Mouse (Mus musculus) embryo, embryonic 11.5 days (tissue): Measurements from ENCODE around the gene Prim1.
A peak's percentile ranks its signal among the peaks of the same experiment; 100 is the strongest.

ENCODE experiments used
- DNase-seq: peaks from one replicate; pipeline ENCODE4 v3.0.0-alpha.2; 2012; ENCODE audit warnings: low read depth, low spot score

The Prim1 gene

DNA sequence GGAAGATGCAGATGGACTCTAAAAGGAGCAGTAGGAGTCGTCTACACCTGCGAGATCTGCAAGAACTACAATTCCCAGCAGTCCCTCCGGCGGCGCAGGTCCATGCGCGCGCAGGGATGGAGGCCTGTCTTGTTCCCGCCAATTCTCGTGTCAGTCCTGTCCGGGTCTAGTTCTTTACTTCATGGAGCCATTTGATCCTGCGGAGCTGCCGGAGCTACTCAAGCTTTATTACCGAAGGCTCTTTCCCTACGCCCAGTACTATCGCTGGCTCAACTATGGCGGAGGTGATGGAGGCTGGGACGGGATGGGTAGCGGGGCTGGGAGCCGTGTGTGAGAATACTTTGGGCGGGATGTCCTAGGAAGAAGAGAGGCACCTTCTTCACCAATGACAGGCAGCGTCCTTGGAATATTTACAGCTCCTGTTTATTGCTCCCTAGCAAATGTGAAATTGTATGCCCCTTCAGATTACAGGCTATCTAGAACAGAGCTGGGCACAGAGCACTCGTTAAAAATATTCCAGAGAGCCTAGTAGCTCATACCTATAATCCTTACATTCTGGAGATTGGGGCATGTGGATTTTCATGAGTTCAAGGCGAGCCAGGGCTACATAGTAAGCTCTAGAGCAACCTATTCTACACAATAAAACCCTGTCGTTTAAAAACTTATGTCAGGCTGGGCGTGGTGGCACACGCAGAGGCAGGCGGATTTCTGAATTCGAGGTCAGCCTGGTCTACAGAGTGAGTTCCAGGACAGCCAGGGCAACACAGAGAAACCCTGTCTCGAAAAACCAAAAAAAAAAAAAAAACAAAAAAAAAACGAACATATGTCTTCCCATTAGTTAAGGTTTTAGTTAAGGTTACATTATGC lies at the start of gene Prim1:
Prim1 (plus strand) TSS at position 101 of the 867 bp plus-strand sequence.
- peak; percentile 78 for DNase-seq

DNA sequence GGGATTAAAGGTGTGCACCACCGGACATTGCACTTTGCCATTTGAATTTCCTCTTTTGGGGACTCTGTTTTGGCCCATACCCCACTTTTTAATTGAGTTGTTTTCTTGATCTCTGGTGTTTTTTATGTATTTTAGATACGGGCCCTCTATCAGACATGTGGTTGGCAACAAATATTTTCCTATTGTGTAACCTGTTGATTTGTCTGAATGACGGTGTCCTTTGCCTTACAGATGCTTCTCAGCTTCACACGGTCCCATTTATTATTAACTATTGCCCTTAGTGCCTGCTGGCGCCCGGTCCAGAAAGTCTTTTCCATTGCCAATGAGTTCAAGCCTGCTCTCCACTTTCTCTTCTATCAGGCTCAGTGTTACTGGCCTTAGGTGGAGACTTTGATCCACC lies 48.5 kb upstream of the Prim1 start:
- no peak for DNase-seq

DNA sequence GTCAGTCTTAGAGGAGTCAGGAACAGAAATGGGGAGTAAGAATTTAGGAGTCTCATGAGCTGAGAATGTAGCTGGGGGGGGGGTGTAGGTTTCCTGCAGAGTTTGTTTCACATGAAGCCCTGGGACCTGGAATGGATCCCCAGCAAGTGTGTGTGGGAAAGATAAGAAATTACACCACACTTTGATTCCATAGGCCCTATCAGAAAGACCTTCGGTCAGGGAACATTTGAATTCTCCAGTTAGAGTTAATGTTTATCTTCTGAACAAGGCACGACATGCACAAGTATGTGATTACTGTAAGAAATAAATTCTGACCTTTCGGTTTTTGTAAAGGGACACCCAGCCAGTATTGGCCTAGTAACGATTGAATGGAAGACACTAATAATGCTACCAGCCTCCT lies 45.1 kb upstream of the Prim1 start:
- DNase-seq = no peak

DNA sequence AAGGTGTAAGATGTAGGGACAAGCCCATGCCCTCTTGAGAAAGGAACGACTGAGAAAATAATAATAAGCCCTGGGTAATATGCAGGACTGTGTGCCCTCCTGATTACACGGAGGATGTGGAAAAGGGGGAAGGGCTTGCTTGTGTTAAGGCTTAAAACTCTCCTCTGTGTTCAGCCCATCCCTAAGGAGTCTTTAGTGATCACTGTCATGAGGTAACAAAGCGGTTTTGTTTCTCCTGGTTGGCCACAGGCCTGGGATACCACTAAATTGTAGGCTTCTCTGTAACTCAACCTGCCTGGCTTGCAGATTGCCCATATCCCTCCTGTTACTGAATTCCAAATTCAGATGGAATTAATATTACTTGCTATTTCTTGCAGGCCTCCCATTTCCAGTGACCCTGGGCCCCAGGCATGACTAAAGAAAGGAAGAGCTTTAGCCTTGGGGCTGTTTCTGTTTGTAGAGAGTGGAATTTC lies 44.6 kb upstream of the Prim1 start:
- DNase-seq = no peak

DNA sequence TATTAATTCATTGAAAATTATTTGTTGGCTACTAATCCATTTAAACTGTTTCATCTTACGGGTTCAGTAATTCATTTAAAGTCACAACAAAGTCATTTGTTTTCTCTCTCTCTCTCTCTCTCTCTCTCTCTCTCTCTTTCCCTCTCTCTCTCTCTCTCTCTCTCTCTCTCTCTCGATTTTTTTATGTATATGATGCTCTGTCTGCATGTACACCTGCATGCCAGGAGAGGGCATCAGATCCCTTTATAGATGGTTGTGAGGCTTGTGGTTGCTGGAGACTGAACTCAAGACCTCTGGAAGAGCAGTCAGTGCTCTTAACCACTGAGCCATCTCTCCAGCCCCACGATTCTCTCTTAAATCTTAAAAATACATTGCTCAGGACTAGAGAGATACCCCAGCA lies 43.8 kb upstream of the Prim1 start:
- no peak for DNase-seq

DNA sequence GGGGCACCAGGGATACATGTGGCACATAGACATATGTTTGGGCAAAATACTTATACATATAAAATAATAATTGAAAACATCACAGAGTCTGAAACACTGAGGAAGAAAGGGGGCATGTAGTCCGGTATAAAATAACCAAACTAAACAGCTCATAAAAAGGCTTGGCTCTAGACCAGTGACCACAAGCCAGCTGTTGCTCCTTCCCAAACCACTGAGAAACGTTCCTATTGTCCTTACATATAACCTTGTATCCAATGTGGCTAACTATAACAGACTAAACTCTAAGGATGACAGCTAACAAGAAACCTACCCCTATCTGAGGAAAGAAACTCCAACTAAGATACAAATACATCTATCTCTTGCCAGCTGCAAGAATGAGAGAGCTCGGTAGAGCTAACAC lies 40.9 kb upstream of the Prim1 start:
- DNase-seq = no peak

DNA sequence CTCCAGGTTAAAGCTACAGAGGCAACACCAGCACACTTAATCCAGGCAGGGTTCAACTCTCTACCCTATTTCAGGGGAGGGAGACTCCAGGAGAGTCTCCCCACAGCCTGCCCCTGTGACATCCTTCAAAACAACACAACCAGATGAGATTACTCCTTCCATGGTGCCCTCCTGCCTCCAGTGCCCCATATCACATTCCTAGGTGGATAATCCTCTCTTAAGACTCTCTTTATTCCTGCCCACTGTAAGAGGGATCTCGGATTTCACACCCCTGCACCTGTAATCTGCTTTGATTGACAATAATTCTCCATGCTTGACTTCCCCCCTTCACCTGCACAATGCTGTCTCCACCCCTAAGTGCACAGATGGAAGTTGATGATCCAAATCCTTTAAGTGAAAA lies 39.5 kb upstream of the Prim1 start:
- no peak for DNase-seq

DNA sequence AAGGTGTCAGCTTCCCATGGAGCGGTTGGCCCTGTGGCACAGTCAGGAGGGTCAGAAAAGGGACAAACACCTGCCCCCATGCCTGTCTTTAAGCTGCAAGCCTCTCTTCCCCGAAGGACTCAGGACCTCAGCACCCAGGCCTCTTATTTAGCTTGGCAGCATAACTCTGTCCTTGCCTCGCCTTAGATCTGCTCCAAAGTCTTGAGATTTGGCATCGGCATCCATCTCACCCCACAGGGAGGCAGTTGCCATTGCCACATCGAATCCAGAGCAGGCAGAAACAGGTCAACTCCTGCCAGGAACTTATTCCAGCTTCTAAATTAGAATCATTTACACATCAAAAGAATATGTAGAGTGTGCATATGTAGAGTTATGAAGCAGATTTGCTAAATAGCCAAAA lies 30.3 kb upstream of the Prim1 start:
- no peak for DNase-seq

DNA sequence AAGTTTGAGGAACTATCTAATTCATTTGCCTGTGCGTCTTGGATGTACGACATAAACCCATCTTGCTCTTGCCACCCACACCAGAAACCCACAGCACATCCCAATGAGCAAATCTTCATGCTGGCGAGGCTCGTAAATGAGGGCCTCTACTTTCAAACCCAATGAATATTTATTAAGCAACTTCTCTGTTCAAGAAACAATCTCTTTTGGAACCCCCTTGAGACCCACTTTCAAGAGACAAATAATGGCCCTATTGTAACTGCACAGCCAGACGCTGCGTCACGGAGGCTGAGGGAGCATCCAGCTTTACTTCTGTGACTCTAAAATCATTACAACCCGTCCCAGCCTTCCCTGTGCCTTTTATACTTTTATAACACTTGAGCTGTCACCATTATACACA lies 29.4 kb upstream of the Prim1 start:
- DNase-seq = no peak

DNA sequence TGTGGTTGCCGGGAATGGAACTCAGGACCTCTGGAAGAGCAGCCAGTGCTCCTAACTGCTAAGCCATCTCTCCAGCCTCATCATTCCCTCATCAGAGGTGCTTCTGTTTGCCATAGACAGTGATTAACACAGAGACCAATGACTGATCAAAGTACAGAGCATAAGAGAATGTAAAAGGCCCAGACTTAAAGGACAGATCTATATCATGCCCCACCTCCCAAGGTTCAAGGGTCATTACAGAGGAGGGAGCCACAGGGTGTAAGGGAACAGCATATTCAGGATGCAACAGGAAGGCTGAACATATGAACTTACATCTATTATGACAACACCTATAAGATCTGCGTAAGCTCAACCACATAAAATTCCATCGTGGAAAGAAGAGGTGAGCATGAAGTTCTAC lies 18.3 kb upstream of the Prim1 start:
- no peak for DNase-seq

DNA sequence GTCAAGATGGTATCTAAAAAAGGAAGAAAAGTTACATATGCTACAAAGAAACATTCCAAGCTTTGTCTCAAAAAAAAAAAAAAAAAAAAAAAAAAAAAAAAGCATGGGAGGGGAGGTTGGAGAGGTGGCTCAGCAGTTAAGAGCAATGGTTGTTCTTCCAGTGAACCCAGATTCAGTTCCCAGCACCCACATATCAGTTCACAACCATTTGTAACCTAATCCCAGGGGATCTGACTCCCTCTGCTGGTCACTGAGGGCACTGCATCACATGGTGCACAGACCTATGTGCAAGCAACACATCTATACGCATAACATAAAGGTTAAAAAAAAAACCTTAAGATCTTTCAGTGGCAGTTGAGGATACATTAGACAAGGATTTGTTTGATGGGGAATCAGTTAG lies 16.7 kb upstream of the Prim1 start:
- no peak for DNase-seq

DNA sequence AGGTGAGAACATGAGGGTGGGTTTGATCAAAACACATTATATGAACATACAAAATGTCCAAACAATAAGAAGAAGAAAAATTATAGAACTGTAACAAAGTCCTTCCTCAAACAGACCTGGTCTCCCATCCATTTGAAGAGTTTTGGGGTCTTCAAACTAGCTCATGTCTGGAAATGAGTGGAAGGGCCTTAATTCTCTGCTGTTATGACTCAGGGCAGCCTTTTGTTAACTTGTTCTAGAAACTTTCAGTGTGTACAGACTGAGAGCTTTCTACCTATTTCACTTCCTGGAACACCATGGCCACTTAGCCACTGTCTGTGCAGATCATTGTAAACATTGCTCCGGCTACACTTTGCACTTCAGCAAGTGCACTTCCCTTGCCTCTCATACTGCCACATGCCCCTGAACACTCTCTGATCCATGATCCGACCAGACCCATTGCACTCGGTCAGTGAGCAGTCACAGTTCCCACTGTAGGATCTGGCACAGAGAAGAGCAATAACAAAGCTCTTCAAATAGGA lies 11.6 kb upstream of the Prim1 start:
- no peak for DNase-seq

DNA sequence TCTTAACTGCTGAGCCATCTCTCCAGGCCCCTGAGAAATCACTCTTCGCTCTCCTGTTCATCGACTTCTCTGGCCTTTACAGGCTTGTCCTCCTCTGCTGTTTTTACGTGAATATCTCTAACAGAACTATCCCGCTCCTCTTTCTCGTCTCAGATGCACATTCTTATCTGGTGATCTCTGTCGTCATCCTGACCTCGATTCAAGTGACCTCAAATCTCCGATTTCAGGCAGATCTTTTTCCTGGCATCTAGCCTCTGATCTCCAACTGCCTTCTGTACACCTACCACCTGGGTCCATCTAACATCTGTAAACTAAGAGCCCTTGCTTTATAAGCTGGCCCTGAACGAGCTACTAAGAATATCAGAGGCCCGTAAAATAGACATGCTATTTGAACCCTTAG lies 10.1 kb upstream of the Prim1 start:
- no peak for DNase-seq

DNA sequence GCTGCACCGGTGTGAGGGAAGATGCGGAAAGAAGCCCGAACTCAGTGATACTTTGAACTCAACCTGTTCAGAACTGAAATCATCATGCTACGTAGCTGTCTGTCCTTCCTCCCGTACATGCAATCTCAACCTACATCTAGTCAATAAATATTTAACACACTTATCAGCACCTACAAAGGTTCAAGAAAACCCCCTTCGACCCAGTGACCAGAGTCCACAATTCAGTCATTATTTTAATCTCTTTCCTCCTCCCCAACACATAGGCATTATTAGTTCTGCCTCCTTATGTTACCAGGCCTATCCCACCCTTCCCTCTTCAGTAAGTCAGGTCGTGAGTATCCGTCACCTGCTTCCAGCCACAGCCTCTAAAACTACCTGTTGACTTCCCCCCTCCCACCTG lies 9.5 kb upstream of the Prim1 start:
- no peak for DNase-seq

DNA sequence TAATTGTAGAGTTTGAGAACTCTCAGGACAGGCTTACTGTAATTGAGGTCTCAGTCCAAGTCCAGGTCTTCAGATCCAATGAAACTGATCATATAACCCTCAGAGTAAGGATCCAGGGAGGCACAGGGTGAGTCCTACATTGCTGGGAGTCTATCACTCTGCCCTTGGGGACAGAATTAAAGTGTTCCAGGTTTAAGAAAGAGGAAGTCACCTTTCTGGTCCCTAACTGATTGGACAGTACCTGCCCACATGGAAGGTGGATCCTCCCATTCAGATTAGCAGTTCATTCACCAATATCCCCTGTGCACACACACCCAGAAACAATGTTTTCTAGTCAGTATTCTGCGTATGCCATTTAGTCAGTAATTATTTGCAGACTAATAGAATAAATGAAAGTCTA lies 7.5 kb upstream of the Prim1 start, which contains the start of gene Hsd17b6:
Hsd17b6 (minus strand) TSS at position 166 of the 400 bp plus-strand sequence.
- no peak for DNase-seq

DNA sequence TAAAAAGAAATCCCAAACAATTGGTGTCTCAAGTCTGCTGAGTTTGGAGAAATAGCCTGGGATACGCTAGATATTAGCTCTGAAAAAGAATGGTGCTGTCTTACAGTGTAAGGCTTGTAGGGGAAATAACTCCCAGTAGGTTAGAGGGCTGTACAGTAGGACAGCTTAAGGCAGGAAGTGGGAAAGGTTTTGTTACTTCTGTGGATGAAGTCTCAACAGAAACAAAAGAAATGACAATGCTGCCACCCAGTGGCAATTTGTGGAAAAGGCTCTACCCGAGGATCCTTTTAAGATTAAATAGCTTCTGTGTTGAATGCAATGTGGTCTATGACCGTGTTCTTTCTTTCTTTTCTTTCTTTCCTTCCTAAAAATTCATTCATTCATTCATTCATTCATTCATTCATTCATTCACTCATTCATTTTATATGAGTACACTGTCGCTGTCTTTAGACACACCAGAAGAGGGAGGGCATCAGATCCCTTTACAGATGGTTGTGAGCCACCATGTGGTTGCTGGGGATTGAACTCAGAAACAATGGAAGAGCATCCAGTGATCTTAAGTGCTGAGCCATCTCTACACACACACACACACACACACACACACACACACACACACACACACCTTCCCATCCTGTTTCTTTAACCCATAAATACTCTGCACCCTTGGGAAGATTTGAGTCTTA lies 6.6 kb upstream of the Prim1 start:
- DNase-seq = peak; percentile 76

DNA sequence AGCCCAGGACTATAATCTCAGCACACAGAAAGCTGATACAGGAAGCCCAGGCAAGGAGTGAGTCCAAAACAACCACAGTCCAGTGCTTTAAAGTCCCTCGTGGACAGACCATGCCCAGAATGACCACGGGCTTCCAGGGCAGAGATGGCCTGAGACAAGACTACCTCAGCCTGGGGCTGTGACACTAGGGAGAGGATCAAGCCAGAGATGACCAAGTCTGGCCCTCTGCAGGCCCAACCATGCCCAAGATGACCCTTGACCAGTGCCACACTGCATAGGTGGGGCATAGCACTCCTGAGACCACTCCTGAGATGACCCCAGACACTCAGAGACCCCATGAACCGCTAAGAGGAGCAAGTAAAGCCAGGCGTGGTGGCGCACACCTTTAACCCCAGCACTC lies 5.2 kb upstream of the Prim1 start:
- no peak for DNase-seq

DNA sequence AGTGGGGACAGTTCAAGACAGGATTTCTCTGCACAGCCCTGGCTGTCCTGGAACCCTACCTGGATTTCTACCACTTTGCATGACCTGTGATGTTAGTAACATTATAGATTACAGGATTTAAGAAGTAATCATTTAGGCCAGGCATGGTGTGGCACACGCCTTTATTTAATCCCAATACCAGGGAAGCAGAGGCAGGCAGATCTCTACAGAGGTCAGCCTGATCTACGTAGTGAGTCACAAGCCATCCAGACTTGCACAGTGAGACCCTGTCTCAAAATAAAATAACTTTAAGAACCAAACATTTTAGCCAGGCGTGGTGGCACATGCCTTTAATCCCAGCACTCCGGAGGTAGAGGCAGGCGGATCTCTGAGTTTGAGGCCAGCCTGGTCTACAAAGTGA lies 7.2 kb downstream of the Prim1 start:
- no peak for DNase-seq

DNA sequence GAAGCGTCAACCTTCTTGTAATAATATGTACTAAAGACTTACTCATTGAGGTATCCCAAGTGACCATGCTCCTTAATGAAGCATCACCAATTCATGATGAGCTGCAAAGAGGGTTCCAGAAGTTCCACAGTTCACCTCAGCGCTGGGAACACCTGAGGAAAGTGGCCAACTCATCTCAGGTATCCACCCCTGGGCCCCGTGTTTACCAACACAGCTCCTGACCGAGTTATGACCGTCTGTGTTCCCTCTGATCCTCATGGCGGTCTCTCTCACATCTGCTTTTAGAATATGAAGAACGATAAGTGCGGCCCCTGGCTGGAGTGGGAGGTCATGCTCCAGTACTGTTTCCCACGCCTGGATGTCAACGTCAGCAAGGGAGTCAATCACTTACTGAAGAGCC lies 8.5 kb downstream of the Prim1 start:
- DNase-seq = no peak

DNA sequence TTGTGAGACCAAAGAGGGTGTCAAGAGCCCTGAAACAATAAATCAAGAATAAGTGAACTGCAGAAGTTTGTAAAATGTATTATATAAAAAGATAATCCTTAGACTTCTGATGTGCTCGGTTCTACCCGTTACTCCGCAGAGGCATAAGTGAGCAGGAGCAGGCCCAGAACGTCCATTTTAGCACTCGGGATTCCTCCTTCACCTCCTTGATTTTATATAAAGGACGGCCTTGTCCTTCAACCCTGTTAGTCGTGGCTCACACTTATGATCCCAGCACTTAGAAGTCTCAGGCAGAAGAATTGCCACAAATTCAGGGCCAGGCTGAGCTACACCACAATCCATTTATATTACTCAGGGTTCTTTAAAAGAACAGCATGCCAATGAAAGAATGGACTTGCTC lies 15.0 kb downstream of the Prim1 start:
- DNase-seq = no peak

DNA sequence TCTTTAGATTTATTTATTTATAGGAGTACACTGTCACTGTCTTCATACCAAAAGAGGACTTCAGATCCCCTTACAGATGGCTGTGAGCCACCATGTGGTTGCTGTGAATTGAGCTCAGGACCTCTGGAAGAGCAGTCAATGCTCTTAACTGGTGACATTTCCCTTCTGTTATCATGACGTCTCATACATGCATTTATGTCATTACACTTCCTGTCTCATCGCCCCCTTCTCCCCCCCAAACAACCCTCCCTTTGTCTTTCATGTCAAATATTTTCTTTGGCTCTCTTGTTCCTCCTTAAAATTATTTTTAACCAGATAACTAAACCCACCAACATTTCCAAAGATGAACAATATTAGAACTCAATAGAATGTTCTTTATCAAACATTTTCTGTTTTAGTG lies 15.9 kb downstream of the Prim1 start:
- no peak for DNase-seq

DNA sequence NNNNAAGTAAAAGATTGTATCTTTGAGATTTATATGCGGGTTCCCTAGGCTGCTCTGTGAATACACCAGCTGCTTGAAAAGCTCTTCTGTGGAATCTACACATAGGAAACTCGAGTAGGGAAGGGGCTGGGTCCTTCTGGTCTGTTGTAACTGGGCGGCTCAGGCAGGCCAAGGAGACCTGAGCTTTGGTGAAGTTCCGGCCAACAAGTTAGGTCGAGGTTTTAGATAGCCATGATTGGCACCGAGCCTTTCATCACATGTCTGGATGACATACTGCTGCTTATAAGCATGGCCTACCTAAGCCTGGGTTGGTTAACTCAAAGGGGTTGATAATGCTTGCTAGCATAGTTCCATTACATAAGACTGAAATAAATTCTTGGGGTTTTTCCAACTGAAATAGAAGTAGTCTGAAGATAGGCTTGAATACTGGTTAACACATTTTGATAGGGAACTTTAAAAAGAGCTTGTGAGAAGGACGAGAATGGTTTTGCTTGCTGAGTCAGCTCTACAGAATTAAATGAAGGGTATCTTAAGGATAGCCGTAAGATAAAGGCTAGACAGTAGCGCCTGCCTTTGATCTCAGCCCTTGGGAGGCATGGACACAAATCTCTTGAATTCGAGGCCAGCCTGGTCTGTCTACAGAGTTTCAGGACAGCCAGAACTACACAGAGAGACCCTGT lies 21.9 kb downstream of the Prim1 start:
- no peak for DNase-seq
